Mouse (Mus musculus): Measurements from ENCODE around the gene Vmn1r31.

Gene Vmn1r31

DNA sequence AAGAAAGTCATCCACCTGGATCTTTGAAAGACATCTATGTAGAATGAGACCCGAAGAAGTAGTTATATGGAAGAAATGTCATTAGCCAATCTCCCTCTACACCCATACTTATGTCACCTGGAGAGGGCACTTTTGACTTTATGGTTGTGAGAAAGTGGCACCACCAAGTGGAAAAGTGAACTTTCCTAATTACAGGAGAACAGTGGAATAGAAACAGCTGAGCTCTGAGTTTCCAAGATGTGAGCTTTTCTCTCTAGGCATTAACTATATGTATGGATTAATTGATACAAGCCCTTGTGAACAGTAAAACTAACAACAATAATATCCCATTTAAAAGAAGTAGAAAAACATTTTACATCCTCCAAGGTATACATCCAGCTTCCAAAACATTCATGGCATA is at the start of gene Vmn1r31:
Vmn1r31 (minus strand) TSS at position 101 of the 400 bp plus-strand sequence.
- in situ Hi-C loops (cut with MboI; ENCODE audit: low pct_unique_long_range_greater_than_20kb in 1 of 2, low sequenced_read_pairs in 2 of 2, unreplicated experiment in 1 of 2), result no loop called here

GRCm38 (mm10) chr6:58443285-58443684 is 31.8 kb downstream of the Vmn1r31 start, which contains the start of gene Vmn1r30:
Vmn1r30 (minus strand) TSS chr6:58443385.
- in situ Hi-C loops (cut with MboI; ENCODE audit: low pct_unique_long_range_greater_than_20kb in 1 of 2, low sequenced_read_pairs in 2 of 2, unreplicated experiment in 1 of 2), result no loop called here
